Mouse (Mus musculus) adrenal gland, postnatal 4 days (tissue): Measurements from ENCODE around the gene Limk1. TPM values are rescaled to one million over a fixed set of nuclear protein-coding genes. Genes with fewer than 3 reads are reported as not detected.

Experiments used
- total RNA-seq, 2 experiments: library from RNA; stranded (reverse); gene quantifications; 2 replicates each; pipeline ENCODE4 v1.2.3; 2021

The Limk1 gene
- total RNA-seq, 2 experiments from 2014 or later: 31.1 to 32.3 TPM

Other genes with a start within 250 kb of the Limk1 start
- 100 to 1,000 TPM in 1 of 2 experiments, 10 to 100 TPM in 1; 93.5 to 104 TPM for gene Gtf2ird1, start 231.9 kb downstream of the Limk1 start, total RNA-seq
- 10 to 100 TPM; 24.7 to 29.6 TPM for gene Clip2, start 136.2 kb downstream of the Limk1 start, total RNA-seq
- under 1 TPM in 1 of 2 experiments, not detected in 1; 0.20 TPM for gene Syna, start 128.4 kb downstream of the Limk1 start, total RNA-seq
- 10 to 100 TPM; 81.0 to 85.3 TPM for gene Rfc2, start 107.2 kb downstream of the Limk1 start, total RNA-seq
- gene Lat2, start 73.6 kb downstream of the Limk1 start, total RNA-seq: 1 to 10 TPM; 4.3 to 4.4 TPM
- gene Eif4h, start 49.1 kb downstream of the Limk1 start, total RNA-seq: 100 to 1,000 TPM; 336 to 353 TPM
- 100 to 1,000 TPM; 192 to 231 TPM for gene Eln, start 58.7 kb upstream of the Limk1 start, total RNA-seq
- not detected for gene Tmem270, start 218.1 kb upstream of the Limk1 start, total RNA-seq
- 1 to 10 TPM; 2.8 to 6.6 TPM for gene Cldn13, start 226.9 kb upstream of the Limk1 start, total RNA-seq
- 10 to 100 TPM; 33.0 to 36.3 TPM for gene Mettl27, start 243.8 kb upstream of the Limk1 start, total RNA-seq